Mouse (Mus musculus) neural tube, embryonic 14.5 days (tissue): Measurements from ENCODE around the gene Sprr2e. TPM values are rescaled to one million over a fixed set of nuclear protein-coding genes. Genes with fewer than 3 reads are reported as not detected.

ENCODE experiments used
- ATAC-seq: fragments of 200-750 bp; cut with Nextera tagmentation; 2 replicates; pipeline ENCODE4 v1.8.0; 2017; ENCODE audit warnings: low read depth, mild to moderate bottlenecking, moderate TSS enrichment, moderate library complexity
- H3K27ac ChIP-seq: fragments of 300-500 bp; sonication (generic); 2 replicates; pipeline ENCODE4 v1.5.1; 2014; ENCODE audit warnings: low read depth, mild to moderate bottlenecking, control low read depth, low read length, moderate library complexity, mixed read lengths
- H3K27me3 ChIP-seq: fragments of 300-500 bp; sonication (generic); 2 replicates; pipeline ENCODE4 v1.6.1; 2014; ENCODE audit warnings: low read length; ENCODE audit not compliant: control insufficient read depth, insufficient read depth
- H3K36me3 ChIP-seq: fragments of 300-500 bp; sonication (generic); 2 replicates; pipeline ENCODE4 v1.6.1; 2014; ENCODE audit warnings: low read length, mixed read lengths; ENCODE audit not compliant: control insufficient read depth, insufficient read depth
- H3K4me1 ChIP-seq: fragments of 300-500 bp; sonication (generic); 2 replicates; pipeline ENCODE4 v1.6.1; 2014; ENCODE audit warnings: low read length; ENCODE audit not compliant: control insufficient read depth, insufficient read depth
- H3K4me2 ChIP-seq: fragments of 300-500 bp; sonication (generic); 2 replicates; pipeline ENCODE4 v1.6.1; 2014; ENCODE audit warnings: mild to moderate bottlenecking, low read depth, low read length, control low read depth
- H3K4me3 ChIP-seq: fragments of 300-500 bp; sonication (generic); 2 replicates; pipeline ENCODE4 v1.5.1; 2014; ENCODE audit warnings: low read depth, low read length, control low read depth, mixed read lengths
- H3K9ac ChIP-seq: fragments of 300-500 bp; sonication (generic); replicated peaks from 2 replicates; pipeline ENCODE4 v1.6.1; 2014; ENCODE audit warnings: low read depth, mild to moderate bottlenecking, control low read depth, low read length, mixed read lengths
- H3K9me3 ChIP-seq: fragments of 300-500 bp; sonication (generic); 2 replicates; pipeline ENCODE4 v1.6.1; 2016; ENCODE audit warnings: low read length; ENCODE audit not compliant: control insufficient read depth
- WGBS: fragments of 180-500 bp; shearing (Covaris S2); extraction: QIAGEN DNeasy Blood & Tissue Kit; methylation state at CpG from one replicate; pipeline ENCODE4 v1.1.7; 2014; 5-methylcytosine and 5-hydroxymethylcytosine counted together
- polyA plus RNA-seq: library from polyadenylated mRNA; unstranded; fragments of >200 nt; fragmentation: Nextera tagmentation; extraction: Ambion mirVana; gene quantifications from 2 replicates; pipeline ENCODE4 v1.2.1, GENCODE M21; 2014

Sprr2e gene
- polyA plus RNA-seq, 1 experiment from 2014 or later, result not detected

DNA sequence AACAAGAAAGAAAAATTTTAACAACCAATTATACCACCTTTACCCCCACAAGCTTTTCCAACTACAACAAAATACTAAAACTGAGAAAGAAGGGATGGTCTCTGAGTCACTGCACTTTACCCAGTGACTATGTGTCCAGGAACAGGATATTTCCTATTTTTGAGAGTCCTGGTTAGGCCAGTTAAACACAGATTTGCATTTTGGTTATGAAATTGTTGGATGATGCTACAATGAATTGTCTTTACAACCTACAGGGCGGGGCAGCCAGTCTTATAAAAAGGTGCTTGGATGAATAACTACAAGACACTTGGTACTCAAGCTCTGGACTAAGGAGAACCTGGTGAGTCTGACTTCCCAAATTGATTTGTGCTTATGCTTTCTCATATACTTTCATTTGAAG is 33.4 kb downstream of the Sprr2e start, which contains the start of gene Sprr2h:
Gene Sprr2h (plus strand): TSS at position 301 of the 400 bp plus-strand sequence.
- no peak within 1 kb of the TSS for H3K4me3 ChIP-seq
- H3K4me2 ChIP-seq, result no peak within 1 kb of the TSS
- H3K4me1 ChIP-seq, result no peaks in the 10 kb centered on the region
- no peaks in the 10 kb centered on the region for H3K9me3 ChIP-seq
- no peaks in the 10 kb centered on the region for H3K27me3 ChIP-seq
- no peak within 1 kb of the TSS for H3K9ac ChIP-seq
- ATAC-seq, result no peak
- no peak within 1 kb of the TSS for H3K27ac ChIP-seq
- 81% methylated on average over 1 of the region's 1 CpGs for WGBS
- no peaks in the 10 kb centered on the region for H3K36me3 ChIP-seq

- Histone ChIP-seq H3K4me1 (no peaks in the 10 kb centered on the region), H3K4me3 (no peak overlapping the region), H3K4me2 (no peak overlapping the region), H3K36me3 (no peaks in the 10 kb centered on the region), H3K27ac (no peak overlapping the region), H3K9me3 (no peaks in the 10 kb centered on the region), H3K9ac (no peak overlapping the region), H3K27me3 (no peaks in the 10 kb centered on the region)
- ATAC-seq, result no peak
- 59% methylated on average over 1 of the region's 1 CpGs for WGBS
Observed at GRCm38 (mm10) chr3:92394301-92394700, 42.4 kb downstream of the Sprr2e start.

Other genes with a start within 250 kb of the Sprr2e start
- gene Prr9, start 228.2 kb upstream of the Sprr2e start, polyA plus RNA-seq, result not detected in 2 replicates
- not detected in 2 replicates for gene Lelp1, start 209.4 kb upstream of the Sprr2e start, polyA plus RNA-seq
- gene Sprr2a1, start 136.3 kb upstream of the Sprr2e start, polyA plus RNA-seq, result not detected in 2 replicates
- not detected in 2 replicates for gene Sprr2a2, start 136.2 kb upstream of the Sprr2e start, polyA plus RNA-seq
- gene Sprr2a3, start 66.7 kb upstream of the Sprr2e start, polyA plus RNA-seq, result not detected in 2 replicates
- not detected in 2 replicates for gene Sprr2b, start 35.5 kb upstream of the Sprr2e start, polyA plus RNA-seq
- gene Sprr2d, start 13.0 kb upstream of the Sprr2e start, polyA plus RNA-seq, result not detected in 2 replicates
- not detected in 2 replicates for gene Sprr2f, start 13.0 kb downstream of the Sprr2e start, polyA plus RNA-seq
- not detected in 2 replicates for gene Sprr2h, start 33.5 kb downstream of the Sprr2e start, polyA plus RNA-seq
- gene Sprr2i, start 55.8 kb downstream of the Sprr2e start, polyA plus RNA-seq, result not detected in 2 replicates
- gene Sprr2j-ps, start 65.9 kb downstream of the Sprr2e start, polyA plus RNA-seq, result not detected in 2 replicates
- gene Gm9774, start 77.3 kb downstream of the Sprr2e start, polyA plus RNA-seq, result 5.1 and 7.9 TPM in 2 replicates
- not detected in 2 replicates for gene Sprr2k, start 80.4 kb downstream of the Sprr2e start, polyA plus RNA-seq
- not detected in 2 replicates for gene Sprr1b, start 86.6 kb downstream of the Sprr2e start, polyA plus RNA-seq
- not detected in 2 replicates for gene Sprr3, start 106.6 kb downstream of the Sprr2e start, polyA plus RNA-seq
- gene Sprr1a, start 133.8 kb downstream of the Sprr2e start, polyA plus RNA-seq, result not detected in 2 replicates
- not detected in 2 replicates for gene Sprr4, start 148.3 kb downstream of the Sprr2e start, polyA plus RNA-seq
- gene 2310046K23Rik, start 182.4 kb downstream of the Sprr2e start, polyA plus RNA-seq, result not detected in 2 replicates
- not detected in 2 replicates for gene Ivl, start 221.6 kb downstream of the Sprr2e start, polyA plus RNA-seq
- not detected in 2 replicates for gene Smcp, start 236.9 kb downstream of the Sprr2e start, polyA plus RNA-seq